Mouse (Mus musculus) megakaryocyte-erythroid progenitor cell, adult 5-6 weeks (primary cell): ENCODE data around the gene Tmem91. TPM values are rescaled to one million over a fixed set of nuclear protein-coding genes. Genes with fewer than 3 reads are reported as not detected.
A peak's percentile ranks its signal among the peaks of the same experiment; 100 is the strongest.

Experiments
- ATAC-seq: replicated peaks from 2 replicates; pipeline ENCODE4 v1.8.0; 2016; ENCODE audit warnings: mild to moderate bottlenecking, inconsistent platforms; ENCODE audit not compliant: severe bottlenecking, poor library complexity, low FRiP score, low TSS enrichment
- total RNA-seq, 2 experiments: library from RNA; stranded (forward) in 1 of 2; stranded (reverse) in 1 of 2; fragments of 200-1000, 215-1000 nt in 1 of 2; fragments of >200 nt in 1 of 2; fragmentation: Nextera tagmentation in 1 of 2; gene quantifications; 2 replicates each; pipeline ENCODE4 v1.2.3; 2014 to 2017

Gene Tmem91
- total RNA-seq, 2 experiments from 2014 or later = 2.2 TPM; not detected in 1

GRCm38 (mm10) chr7:25703793-25704494 lies 29.0 kb upstream of the Tmem91 start:
- no peak for ATAC-seq

GRCm38 (mm10) chr7:25702350-25702749 lies 27.4 kb upstream of the Tmem91 start:
- ATAC-seq = no peak

- ATAC-seq = no peak
Observed at GRCm38 (mm10) chr7:25700732-25701131, 25.8 kb upstream of the Tmem91 start.

- no peak for ATAC-seq
Observed at GRCm38 (mm10) chr7:25699851-25700250, 24.9 kb upstream of the Tmem91 start.

GRCm38 (mm10) chr7:25694104-25694503 lies 19.1 kb upstream of the Tmem91 start:
- ATAC-seq = no peak

GRCm38 (mm10) chr7:25690051-25690450 lies 15.1 kb upstream of the Tmem91 start:
- ATAC-seq = no peak

GRCm38 (mm10) chr7:25689603-25690021 lies 14.6 kb upstream of the Tmem91 start:
- peak; percentile 34 for ATAC-seq

GRCm38 (mm10) chr7:25688810-25689586 lies 14.0 kb upstream of the Tmem91 start:
- ATAC-seq = peak; percentile 71

GRCm38 (mm10) chr7:25687811-25688401 lies 12.9 kb upstream of the Tmem91 start:
- ATAC-seq = no peak

- peak; percentile 23 for ATAC-seq
Observed at GRCm38 (mm10) chr7:25686680-25687531, 11.9 kb upstream of the Tmem91 start, which contains the start of gene Tgfb1. Gene Tgfb1, plus strand, starts transcription at chr7:25687002.

- no peak for ATAC-seq
Observed at GRCm38 (mm10) chr7:25685926-25686470, 11.0 kb upstream of the Tmem91 start.

GRCm38 (mm10) chr7:25684659-25685058 lies 9.7 kb upstream of the Tmem91 start:
- ATAC-seq = no peak

GRCm38 (mm10) chr7:25683474-25684180 lies 8.7 kb upstream of the Tmem91 start:
- peak; percentile 21 for ATAC-seq

- ATAC-seq = no peak
Observed at GRCm38 (mm10) chr7:25681341-25682231, 6.6 kb upstream of the Tmem91 start.

- peak; percentile 86 for ATAC-seq
Observed at GRCm38 (mm10) chr7:25680514-25681258, 5.7 kb upstream of the Tmem91 start, which contains the start of gene B9d2. Gene B9d2, plus strand, starts transcription at chr7:25680780.

GRCm38 (mm10) chr7:25679971-25680370 lies 5.0 kb upstream of the Tmem91 start:
- no peak for ATAC-seq

- ATAC-seq = no peak
Observed at GRCm38 (mm10) chr7:25677013-25677412, 2.0 kb upstream of the Tmem91 start.
